Mouse (Mus musculus) kidney, postnatal 14 days (tissue): ENCODE data around the gene Galntl6.

Experiments
- DNase-seq: peaks from one replicate; pipeline ENCODE4 v3.0.0; 2022; ENCODE audit warnings: mixed read lengths

The Galntl6 gene

DNA sequence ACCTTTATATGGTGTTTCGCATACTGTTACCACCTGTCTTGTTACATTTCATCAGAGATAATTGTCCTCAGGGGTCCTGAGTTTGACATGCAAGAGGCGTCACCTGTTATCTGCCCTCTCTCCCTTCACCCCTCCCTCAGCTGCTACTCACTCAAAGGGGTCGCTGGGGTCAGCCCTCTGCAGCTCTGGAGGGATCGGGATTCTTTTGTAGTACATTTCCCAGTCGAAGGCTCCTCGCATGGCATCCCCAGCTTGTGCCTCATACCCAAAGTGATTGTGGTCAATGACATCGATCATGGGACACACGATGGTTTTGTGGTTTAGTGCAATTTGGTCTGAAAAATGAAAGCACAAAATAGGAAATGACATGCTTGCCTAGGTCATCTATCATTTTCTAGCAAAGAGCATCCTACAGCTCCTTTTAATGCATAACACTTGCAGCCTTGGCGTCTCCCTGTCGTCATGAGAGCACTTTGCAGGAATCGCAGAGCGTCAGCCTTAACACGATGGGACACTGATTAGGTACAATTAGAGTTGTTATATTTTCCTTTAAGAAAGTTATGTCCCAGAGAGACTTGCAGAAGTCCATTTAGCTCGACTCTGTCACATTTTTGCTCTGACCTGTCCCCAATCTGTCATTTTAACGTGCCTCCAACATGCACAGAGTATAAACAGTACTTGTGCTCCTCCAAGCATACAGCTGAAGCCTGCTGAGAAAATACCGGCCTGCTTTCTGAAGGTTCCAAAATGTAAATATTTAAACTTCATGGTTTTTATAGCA, 954.1 kb downstream of the Galntl6 start:
- no peak for DNase-seq

DNA sequence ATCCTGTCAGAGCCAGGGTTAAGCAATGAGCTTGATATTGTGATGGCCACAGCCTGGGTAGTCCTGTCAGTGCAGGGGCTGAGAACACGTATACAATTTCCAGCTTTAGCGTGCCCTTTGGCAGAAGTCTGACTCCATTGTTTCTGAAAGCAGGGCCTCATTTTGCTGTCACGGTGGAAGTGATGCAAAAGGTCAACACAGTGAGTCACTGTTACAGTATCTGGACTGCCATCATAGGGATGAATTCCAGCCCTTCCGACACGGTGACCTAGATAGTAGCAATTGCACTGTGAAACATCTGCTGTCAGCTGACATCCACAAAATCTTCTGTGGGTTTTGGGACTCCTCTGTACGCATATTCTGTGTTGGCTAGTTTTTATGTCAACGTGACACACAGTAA, 956.9 kb downstream of the Galntl6 start:
- DNase-seq: no peak

DNA sequence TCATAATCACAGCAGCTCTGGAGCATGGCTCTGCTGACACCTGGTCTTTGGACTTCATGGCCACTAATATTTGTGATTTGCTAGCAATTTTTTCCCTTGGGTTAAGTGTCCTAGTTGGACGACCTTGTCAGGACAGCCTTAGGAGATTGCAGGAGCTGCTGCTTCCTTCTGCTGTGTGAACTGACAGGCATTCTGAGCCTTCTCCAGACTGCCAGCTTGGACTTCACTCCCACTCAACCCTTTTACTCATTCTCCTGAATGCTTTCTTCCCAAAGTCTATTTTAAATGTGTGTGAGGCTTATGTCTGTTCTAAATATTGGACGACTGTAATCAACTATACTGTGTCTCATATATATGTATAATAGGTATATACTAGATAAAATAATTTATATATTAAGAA, 971.3 kb downstream of the Galntl6 start:
- no peak for DNase-seq

DNA sequence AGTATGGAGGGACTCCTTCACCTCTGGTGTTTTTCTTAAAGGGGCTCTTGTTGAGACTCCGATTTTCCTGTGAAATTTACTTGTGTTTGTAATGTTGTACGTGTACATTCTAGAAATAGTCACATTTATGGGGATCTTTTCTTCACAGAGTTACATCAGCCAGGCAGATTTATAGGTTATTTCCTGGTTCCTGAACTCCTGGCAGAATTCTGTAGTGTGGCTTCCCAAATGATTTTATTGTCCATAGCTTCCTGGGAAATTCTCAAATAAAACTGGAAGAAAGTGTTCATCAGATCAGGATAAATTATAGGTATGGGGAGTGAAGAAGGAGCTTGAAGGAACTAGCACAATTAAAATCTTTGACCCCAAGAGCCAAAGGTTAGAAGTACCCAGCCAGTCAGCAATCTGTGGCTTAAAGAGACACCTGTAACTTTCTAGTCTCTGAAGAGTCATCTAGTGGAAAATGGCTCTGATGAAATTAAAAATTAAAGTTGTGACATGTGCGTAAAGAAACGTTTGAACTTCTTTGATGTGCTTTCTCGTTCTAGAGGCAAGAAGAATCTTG, 972.5 kb downstream of the Galntl6 start:
- no peak for DNase-seq

DNA sequence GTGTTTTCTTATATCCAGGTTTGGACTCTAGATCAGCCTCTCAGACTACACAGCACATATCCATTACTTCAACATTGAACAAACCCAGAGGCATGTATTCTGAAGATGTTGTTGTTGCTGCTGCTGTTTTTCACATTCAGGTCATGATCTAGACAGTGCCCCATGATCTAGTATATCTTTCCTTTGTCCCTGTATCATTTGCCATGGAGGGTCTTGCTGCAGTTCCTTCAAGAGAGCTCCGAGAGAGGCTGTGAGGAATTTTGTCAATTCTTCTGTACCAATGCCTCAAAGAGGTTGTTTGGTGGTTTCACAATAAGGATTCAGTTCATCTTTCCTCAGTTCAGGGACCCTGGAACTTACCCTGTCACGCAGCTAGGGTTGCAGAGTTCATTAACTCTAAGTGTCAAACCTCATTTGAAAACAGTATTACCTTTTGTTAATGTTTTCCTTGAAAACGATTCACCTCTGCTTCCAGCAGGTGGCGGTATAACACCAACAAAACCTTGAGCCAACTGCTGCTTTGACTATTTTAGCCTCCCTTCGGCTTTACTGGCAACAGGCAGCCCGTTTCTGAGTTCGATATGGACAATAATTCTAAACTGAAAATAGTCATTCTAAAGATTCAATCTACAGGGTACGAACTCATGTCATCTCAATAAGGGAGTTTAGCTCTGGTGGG, 973.1 kb downstream of the Galntl6 start:
- peak; percentile 77 for DNase-seq

DNA sequence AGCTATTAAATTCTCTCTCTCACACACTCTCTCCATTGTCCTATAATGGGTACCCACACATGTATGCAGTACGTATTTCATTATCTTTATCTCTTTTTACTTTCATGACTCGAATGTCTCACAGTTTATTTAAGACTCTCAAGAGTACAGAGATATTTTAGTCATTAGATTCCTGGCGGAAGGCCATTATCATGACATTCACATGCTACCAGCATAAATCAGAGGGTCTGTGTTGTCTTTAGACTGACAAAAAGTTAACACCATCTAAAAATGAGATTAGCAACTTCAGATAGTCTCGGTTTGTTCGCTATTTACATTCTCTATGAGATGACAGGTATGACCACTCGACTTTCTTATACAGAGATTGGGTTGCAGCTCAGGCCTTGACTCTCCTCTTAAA, 985.4 kb downstream of the Galntl6 start:
- DNase-seq: peak; percentile 6

DNA sequence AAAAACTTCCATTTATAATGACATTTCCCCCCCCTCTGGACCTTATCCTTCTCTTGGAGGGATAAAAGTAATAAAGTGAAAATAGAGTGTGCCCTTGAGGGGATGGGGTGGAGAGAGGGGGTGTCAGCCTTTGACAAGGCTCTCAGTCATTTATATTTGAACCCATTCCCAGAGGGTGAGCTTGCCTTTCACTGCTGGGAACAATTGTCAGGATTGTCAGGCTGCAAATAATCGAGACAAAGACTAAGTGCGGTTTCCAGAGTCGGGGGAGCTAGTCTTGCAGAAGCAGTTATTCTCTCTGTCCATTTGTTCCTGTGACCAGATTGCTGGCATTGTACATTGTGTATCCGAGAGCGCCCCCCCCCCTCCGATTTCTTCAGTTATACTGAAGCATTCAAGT, 988.9 kb downstream of the Galntl6 start:
- no peak for DNase-seq

DNA sequence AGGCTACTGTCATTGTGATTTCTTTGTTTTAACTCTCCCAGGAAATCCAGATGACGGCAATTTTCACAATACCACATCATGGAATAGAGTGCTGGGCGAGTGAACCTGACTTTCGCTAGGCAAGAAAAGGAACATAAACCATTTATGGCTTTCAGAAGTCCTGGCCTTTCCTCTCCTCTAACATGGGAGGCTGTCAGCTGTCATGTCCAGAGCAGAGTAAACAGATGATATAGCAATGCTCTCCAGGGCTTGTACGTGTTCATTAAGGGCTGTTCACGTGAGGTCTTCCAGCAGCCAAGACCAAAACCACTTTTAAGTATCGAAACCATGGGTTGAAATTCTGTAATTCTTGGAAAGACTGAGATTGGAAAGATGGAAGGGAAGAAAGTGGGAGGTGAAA, 989.3 kb downstream of the Galntl6 start:
- DNase-seq: no peak

DNA sequence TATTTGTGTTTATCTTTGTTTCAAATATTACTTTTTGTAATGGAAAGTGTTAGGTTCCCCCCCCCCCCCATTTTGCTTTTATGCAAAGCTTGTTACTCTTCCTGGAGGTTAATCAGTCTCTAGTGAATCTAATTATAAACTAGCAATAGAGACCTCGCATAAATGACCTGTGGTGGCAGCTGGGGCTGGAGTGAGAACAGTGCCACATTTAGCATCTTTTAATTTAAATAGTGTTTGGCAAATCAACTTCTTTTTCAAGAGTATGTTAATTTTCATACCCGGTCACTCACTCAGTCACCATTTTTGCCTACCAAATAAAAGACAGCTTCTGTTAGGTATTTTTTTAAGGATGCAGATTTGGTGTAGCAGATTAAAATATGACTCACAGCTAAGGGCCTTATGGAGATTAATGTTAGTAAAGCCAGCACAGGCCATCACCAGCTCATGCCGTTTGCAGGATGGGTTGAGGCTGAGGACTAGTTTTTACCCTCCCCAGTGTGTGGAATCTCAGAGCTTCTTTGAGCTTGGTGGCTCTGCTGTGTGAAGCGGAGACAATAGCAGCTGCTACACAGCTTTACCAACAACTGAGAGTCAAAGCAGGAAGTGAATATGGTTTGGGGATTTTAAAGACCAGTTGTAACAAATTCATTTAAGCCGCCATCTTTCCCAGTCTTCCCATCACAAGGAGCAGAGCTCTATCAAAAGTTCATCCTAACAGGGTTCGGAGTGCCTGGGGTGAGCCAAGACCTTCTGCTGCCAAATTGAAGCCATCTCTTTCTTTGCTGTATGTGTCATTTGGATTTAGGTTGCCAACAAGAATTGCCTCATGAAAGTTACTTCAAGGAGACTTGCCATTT, 990.0 kb downstream of the Galntl6 start:
- DNase-seq: no peak

DNA sequence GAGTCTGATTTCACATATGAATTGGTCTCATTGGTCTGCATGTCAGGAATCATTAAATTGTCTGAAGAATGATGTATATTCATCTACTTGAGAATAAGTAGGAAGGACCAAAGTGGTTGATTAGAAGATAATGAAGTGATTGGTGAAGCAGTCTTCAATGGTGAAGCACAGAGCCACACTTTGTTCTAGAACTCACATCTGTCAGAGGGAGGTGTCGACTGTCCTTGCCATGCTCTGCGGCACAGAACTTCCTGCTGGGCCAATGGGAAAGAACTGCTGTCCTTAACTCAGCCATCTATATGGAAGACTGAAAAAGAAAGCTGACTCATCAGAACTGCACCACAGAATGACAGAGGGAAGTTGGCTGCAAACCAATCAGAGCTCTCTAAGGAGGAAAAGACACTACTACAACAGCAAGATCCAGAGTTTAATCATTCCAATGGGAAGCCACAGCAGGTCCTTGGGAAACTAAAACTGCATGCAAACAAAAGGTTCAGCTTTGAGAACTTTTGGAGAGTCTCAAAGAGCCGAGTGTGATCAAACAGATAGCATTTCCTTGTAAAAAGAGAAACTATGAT, 992.0 kb downstream of the Galntl6 start:
- DNase-seq: no peak

DNA sequence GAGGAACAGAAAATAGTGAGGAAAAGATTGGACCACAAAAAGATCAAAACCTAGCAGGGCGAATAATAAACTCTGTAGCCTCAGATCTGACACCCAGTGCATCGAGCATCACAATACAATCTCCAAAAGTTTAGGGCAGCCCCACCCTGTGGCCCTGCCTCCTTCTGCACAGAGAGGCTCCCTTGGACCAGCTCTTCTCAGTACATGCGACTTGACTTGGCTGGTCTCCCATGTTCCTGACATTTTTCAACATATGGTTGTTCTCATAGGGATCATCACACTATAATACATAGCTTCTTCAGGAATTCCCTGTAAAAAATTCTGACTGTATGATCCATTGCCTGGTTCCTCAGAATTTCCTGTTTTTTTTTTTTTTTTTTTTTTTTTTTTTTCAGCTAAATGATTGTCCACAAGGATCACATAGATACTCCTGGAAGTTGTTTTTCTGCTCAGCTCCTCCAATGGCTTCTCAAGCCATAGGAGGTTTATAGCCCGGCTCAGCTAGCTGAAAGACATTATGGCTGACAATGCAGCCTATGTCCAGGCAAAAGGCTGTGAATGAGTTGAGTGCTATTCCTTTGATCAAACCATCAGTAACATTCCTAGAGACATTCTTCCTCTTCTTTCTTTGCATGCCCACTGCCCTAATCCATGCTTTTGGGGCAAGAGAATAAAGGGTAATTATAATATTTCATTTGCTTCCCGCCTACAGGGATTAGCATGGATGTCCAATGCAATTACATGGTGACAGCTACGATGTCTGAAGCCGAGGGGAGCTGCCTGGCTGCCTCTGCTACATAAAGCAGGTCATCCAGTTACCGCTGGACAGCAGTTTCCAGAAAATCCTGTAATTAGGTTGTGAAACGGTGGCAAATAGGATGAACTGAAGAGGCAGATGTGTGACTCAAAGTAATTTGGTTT, 993.5 kb downstream of the Galntl6 start:
- DNase-seq: no peak

DNA sequence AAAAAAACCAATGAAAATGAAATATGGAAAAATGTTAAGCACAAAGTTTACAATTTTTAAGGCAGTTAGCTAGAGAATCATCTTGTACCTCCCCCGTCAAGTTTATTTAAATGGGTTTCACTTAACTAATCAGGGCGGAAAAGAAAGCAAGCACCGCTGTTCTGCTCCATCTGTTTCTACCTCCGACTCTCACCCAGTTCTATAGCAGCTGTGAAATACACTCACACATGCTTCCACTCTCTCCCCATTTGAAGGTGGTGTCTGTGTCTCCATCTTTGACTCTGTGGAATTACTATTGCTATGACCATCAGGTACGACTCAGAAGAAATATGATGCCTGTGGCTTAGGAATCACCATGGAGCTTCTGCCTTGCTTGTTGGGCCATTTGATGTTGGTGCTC, 1019.1 kb downstream of the Galntl6 start:
- no peak for DNase-seq

DNA sequence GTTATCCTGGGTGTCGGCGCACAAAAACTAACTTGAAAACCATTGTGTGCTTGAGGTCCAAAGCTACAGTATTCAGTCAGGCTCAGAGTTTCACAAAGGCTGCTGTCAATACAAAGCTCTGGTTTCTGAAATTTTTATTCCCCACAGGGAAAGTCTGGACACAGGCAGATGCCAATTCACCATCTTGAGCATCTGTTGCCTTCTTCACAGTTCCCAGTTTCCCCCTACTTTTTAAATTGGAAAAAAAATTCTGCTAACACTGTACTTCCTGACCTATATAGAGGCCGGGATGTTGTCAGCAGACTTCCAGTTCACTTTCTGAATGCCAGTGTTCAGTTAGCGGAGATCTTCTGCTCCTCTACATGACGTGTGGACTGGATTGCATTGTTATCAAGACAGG, 1020.3 kb downstream of the Galntl6 start:
- no peak for DNase-seq

DNA sequence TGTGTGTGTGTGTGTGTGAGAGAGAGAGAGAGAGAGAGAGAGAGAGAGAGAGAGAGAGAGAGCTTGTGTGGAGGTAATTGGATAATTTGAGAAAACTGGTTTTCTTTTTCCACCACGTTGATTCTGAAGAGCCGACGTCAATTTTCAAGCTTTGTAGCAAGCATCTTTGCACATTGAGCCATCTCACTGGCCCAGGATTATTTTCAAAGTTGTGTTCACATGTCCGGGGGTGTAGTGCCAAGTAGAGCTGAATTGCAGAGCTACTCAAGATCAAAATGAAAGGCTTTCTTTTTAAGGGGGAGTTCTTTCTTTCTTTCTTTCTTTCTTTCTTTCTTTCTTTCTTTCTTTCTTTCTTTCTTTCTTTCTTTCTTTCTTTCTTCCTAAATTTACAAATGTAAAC, 1022.3 kb downstream of the Galntl6 start:
- no peak for DNase-seq

DNA sequence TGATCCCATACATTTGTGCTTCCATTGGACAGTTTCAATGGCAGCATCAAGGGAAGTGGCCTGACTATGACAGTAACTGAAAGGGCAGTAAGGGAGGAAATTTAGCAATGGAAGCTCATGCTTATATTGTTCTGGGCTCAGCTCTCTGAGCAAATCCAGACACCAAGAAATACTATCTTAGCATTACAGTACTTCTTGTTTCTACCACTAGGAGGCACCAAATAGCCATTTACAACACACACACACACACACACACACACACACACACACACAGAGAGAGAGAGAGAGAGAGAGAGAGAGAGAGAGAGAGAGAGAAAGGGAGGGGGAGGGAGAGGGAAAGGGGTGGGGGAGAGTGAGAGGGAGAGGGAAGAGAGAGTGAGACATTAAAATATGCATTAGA, 1023.6 kb downstream of the Galntl6 start:
- no peak for DNase-seq

DNA sequence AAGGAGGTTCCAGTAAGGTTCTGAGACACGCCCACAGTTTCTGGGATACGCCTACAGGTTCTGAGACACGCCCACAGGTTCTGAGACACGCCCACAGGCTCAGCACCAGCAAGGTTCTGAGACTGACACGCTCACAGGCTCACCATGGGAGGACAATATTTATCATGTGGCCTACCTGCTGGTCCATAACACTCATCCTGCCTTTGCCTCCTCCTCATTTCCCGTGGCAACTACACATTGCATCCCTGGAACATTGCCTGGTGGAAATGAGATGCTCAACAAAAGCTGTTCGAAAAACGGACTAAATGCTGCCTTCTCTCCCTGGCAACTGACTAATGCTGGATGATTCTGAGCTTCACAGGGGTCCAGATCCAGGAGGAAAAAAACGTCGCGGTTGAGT, 1033.0 kb downstream of the Galntl6 start:
- DNase-seq: no peak

DNA sequence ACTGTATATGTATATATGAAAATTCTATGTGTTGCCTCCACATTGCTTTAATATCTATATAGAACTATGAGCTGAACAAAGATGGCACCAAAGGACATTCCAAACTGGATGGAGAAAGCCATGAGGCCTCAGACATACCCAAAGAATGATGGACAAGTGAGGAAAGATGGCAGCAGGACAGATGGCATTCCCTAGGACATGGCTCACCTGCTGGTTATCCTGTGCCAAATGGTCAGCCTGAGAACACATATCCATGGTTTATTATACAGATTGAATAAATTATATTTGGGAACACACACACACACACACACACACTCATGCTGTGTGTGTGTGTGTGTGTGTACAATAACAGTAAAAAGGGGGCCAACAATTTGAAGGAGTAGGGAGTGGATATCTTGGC, 1063.4 kb downstream of the Galntl6 start:
- no peak for DNase-seq

DNA sequence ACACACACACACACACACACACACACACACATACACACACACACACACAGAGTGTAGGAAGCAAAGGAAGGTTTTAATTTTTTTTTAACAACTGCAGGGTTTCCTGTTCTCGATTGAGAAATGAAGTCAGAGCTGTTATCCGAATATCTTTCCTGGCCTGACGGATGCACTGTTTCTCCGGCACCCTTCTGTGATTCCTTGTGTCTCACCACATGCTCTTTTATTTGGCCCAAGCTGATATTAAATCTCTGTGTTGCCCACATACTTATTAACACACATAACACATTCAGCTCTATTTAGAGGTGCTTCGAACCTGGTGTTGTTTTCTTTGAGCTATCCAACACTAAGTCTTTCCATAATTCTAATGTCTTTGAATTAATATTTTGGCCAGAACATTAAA, 1069.0 kb downstream of the Galntl6 start:
- DNase-seq: no peak

DNA sequence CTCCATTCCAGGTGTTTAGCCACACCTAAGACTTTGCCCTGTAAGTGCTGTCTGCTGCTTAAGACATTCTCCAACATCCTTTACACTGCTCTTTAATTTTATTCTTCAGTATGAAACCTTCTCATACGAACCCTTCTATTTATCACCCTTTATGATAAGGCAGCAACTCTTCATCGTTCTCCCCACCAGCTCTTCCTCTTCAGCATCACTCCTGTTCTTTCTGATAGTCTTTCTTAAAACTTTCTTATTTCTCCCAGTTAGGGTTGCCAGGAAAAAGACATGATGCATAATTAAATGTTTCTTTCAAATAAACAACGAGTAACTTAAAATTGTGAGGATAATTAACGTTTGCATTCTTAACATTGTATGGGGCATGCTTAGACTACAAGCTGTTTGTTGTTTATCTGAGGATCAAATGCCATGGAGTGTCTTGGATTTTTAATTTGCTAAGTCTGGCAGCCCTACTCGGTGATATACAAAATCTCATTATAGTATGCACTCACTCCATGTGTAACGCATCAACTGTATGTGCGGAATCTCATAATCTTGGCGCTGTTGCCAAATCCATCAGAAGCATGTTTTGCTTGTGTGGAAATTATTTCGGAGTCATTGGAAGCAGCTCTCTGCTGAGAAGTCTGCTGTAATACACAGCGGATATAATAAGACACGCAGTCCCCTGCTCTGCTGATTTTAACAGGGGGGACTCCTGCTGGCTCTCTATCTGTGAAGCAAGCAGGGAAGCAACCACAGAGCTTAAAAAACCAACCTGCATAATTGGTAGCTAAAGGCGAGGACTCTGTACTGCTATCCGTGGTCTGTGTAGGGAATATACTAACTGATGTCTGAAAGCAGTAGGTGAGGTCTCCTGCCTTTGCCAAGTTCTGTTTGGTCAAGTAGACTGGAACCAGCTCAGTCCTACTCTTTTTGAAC, 1069.7 kb downstream of the Galntl6 start:
- peak; percentile 2 for DNase-seq

DNA sequence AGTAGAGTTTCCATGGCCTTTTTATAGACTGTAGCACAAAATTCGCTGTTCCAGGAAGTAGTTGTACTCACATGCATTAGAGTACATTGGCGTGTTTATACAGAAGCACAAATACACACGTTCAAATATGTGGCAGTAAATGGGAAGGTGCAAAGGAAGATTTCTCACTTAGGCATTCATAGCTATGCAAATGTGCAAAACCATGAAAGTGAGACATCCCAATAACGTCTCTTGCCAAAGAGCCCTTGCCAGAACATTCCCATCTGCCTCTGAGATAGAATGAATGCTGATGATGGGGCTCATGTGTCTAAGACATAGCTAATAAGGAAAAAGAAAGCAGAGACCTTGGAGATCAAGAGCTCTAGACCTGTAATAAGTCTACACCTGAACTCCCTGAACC, 1071.0 kb downstream of the Galntl6 start:
- no peak for DNase-seq

DNA sequence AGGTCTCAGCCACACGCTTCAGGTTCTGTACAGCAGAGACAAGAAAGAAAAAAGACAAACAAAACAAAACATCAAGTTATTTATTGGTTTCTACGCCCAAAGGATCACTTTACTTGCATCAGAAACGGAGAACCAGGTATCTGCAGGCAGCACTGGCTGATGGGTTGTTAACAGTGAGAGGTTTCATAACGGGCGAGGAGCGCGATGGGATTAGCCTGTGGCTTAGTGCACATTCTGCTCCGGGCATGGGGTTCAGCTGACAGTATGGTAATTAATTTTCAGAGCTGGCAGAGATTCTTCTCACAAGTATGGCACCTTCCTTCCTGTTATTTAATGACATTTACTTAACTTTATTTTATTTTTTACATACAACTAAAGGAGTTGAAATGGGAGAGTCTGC, 1075.1 kb downstream of the Galntl6 start:
- no peak for DNase-seq
